Mouse (Mus musculus) ovary, postnatal 10 days (tissue): ENCODE data around the gene Slc38a4.

Experiments
- DNase-seq: peaks from one replicate; pipeline ENCODE4 v3.0.0; 2022; ENCODE audit warnings: low spot score

Gene Slc38a4

DNA sequence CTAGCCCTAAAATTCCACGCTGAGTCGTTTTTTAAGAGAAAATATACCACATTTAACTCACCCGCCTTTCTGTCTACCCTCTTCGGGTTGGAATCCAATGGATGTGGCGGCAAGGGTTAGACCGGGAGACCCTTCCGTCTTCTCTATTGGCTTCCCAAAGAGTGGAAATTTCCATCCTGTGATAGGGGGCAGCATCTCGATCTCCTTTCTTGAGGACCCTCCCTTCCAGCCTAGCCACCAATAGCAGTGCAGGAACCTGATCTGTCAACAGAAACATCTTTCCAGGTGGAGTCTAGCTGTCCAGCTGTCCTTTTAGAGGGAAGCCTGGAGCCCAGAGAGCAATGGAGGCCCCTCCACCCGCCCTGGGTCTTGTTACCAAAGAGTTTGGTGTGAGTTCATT, at the start of gene Slc38a4:
Slc38a4 (minus strand) TSS at position 163 of the 400 bp plus-strand sequence.
- DNase-seq = no peak

- no peak for DNase-seq
Observed at GRCm38 (mm10) chr15:97104889-97105391, 49.2 kb upstream of the Slc38a4 start.

DNA sequence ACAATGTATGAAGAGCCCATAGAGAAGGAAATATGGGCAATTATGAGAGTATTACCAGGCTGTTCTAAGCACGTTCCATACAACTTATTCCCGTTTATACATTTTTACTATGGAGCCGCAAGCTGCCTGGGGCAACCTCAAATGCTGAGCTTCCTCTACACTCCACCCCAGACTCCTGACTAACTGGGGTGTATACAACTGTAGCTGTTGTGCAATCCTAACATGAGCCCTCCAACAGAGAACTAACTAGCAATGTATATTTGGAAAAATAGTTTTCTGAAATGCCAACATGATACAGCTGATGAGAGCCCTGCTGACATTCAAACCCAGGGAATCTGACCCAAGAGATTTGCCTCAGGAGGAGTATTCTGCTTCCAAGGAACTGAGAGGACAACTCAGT, 48.3 kb upstream of the Slc38a4 start:
- DNase-seq = no peak

- no peak for DNase-seq
Observed at GRCm38 (mm10) chr15:97102811-97103210, 47.1 kb upstream of the Slc38a4 start.

- no peak for DNase-seq
Observed at GRCm38 (mm10) chr15:97102181-97102580, 46.4 kb upstream of the Slc38a4 start.

GRCm38 (mm10) chr15:97099101-97099500, 43.3 kb upstream of the Slc38a4 start:
- DNase-seq = no peak

DNA sequence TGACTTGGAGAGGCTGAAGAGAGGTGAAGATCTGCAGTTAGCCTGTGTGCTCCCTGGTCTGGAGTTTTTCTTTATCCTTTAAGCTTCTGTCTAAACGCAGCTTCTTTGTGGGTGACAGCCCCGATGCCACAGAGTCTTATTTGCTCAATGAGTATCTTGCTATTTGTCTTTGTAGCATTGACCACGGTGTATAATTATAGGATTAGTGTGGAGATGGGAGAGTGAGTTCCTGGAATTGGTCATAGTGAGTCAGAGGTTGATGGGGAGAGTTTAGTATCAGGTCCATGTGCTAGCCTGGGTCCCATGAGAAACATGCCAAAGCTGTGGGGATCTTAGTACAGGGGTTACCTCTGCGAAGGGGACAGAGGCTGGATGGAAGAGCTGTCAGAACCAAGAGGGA, 41.8 kb upstream of the Slc38a4 start:
- DNase-seq = no peak

DNA sequence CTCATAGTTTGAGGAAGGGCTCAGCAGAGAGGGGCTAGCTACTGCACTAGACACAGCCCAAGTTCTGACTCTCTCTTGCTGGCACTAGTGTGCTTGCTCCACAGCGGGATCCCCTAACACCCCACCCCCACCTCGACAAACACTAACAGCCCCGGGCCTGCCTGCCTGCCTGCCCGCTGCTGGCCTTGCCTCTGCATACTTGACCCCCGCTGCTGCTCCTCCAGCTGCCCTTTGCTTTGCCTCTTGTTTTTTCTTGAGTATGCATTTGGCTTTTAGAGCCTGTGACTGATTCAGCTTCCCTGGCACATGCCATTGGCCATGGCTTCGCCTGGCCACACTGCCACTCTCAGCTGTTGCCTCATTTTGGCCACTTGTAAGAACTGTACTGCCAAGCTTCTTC, 33.8 kb upstream of the Slc38a4 start:
- DNase-seq = no peak

- DNase-seq = no peak
Observed at GRCm38 (mm10) chr15:97085833-97086232, 30.1 kb upstream of the Slc38a4 start.

- no peak for DNase-seq
Observed at GRCm38 (mm10) chr15:97077665-97078064, 21.9 kb upstream of the Slc38a4 start.

DNA sequence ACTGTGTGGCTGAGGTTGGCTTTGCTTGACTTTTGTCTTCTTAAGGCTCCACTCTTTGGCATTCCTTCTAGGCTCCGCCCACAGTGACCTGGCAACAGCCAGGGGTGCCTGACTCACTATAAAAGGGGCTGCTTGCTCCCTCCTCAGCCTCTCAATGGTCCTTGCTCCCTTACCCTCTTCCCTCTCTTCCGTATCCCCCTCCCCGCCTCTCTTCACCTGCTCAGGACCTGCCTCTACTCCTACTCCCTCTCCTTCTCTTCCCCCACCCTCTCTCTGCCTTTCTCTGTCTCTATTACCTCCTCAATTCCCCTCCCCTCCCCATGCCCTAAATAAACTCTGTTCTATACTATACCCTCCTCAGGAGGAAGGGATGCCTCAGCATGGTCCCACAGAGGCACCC, 20.3 kb upstream of the Slc38a4 start:
- DNase-seq = no peak

DNA sequence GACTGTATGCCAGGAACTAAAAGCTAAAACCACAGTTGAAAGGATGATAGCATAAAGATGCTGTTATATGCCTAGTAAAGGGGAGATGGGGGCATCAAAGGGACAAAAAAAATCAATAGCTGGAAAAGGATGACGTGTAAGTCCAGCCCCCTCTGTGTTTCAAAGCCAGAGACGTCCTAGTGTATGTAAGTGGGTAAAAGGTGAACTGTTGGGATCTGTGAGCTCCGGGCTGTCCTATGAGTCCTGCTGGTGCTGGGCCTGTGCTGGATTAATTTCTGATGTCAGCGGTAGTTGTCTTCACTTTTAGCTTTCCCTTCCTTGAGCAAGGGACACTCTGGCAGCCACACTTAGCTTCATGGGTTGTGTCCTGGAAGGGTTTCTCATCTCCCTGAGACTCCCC, 19.5 kb upstream of the Slc38a4 start:
- DNase-seq = no peak

- DNase-seq = no peak
Observed at GRCm38 (mm10) chr15:97072859-97073826, 17.4 kb upstream of the Slc38a4 start.

GRCm38 (mm10) chr15:97067340-97068136, 11.8 kb upstream of the Slc38a4 start:
- no peak for DNase-seq

- DNase-seq = no peak
Observed at GRCm38 (mm10) chr15:97066937-97067336, 11.2 kb upstream of the Slc38a4 start.

DNA sequence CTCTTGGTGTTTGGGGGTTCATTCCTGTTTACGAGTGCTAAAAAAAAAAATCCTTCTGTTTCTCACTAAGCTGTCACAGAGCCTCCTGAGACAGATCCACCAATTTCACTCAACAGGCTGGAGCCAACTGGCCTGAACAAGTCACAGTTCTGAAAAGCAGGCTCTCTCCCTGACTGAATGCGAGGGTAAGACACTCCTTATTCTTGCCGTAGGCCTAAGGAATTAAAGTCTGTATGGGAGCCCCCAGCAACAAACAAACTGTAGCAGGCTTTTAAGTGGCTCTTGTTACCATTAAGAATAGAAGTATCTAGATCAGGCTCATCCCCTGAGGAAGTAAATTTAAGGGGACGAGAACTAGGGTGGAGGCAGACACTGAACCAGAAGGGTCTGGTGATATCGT, 7.5 kb upstream of the Slc38a4 start:
- DNase-seq = no peak

- no peak for DNase-seq
Observed at GRCm38 (mm10) chr15:97060973-97061372, 5.2 kb upstream of the Slc38a4 start.

GRCm38 (mm10) chr15:97060571-97060970, 4.8 kb upstream of the Slc38a4 start:
- no peak for DNase-seq

DNA sequence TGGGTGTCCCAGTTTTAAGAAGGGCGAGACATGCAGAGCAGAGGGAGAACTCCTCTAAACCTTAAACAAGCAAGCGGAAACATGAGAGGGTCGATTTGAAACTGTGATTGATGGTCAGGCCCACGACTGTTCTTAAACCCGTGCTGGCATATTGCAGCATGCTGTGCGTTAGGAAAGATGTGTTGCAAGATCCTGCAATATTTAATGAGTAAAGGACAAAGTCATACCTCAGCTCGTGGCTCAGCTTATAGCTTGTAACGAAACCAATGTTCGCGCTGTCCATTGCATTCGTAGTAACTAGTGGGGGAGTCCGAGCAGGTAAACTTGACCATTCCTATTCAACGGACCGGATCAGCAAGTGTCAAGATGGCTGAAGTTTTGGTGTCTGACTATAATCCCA, 4.3 kb upstream of the Slc38a4 start:
- DNase-seq = no peak

- DNase-seq = no peak
Observed at GRCm38 (mm10) chr15:97059071-97060041, 3.6 kb upstream of the Slc38a4 start.

DNA sequence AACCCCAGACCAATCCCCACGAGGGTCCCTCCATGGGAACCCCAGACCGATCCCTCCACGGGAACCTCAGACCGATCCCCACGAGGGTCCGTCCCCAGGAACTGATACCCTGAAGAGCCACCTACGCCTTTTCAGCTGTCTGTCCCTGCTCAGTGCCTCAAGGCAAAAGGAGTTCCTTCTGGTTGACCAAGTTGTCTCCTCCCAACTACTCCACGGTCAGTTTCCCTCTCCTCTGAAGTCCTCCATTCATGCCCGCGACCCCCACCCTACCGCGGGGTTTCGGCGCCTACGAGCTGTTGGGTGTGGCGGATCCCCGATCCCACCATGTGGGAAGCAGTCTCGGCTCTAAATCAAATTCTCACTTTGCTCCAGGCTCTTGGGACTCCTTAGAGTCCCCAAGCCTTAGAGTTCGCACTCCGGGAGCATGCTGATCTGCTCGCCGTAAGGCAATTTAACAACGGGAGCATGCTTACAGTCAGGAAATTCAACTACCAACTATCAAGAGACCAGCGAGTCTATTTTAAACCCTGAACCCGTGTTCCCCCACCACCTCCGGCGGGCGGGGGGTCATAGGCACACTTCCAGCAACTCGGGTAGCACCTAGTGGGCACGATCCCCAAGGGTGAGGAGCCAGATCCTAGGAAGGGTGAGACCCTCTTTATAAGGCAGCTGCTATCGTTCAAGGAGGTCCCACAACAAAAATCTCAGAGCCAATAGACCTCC, 828 bp downstream of the Slc38a4 start:
- no peak for DNase-seq
